Mouse (Mus musculus) brain, embryonic 14.5 days (tissue): ENCODE measurements around the gene Btbd2.

Source experiments
- CTCF ChIP-seq: fragments of 200-500 bp; IDR thresholded peaks from 2 replicates; pipeline ENCODE4 v1.5.1; 2012; ENCODE audit warnings: inconsistent platforms, mild to moderate bottlenecking, moderate library complexity, borderline replicate concordance; ENCODE audit not compliant: insufficient read depth, insufficient read length; ENCODE audit errors: extremely low read depth
- POLR2A ChIP-seq: fragments of 200-500 bp; IDR thresholded peaks from 2 replicates; pipeline ENCODE4 v1.6.1; 2012; ENCODE audit warnings: mild to moderate bottlenecking, inconsistent platforms, borderline replicate concordance; ENCODE audit not compliant: poor library complexity, insufficient read depth, insufficient read length, severe bottlenecking; ENCODE audit errors: extremely low read depth

GRCm38 (mm10) chr10:80686617-80687016, 29.7 kb upstream of the Btbd2 start:
- TF ChIP-seq CTCF (no peak), POLR2A (no peak)
